Mouse (Mus musculus): ENCODE measurements around the gene Dlx4. TPM values are rescaled to one million over a fixed set of nuclear protein-coding genes. Genes with fewer than 3 reads are reported as not detected.

The Dlx4 gene
- polyA plus RNA-seq, 1 experiment, result not detected

GRCm38 (mm10) chr11:95144091-95144945 is 1.7 kb downstream of the Dlx4 start:
- peaks cover 99% of the 10 kb centered on the region for H3K27me3 ChIP-seq (replicated peaks)

GRCm38 (mm10) chr11:95143663-95144062 is 2.4 kb downstream of the Dlx4 start:
- no peak overlapping the region for H3K4me3 ChIP-seq (replicated peaks)
- H3K9me3 ChIP-seq, result peaks cover under 1% of the 10 kb centered on the region; the same call in 1 of the 2 replicates
- H3K4me1 ChIP-seq, result peaks cover 32% of the 10 kb centered on the region
- peaks cover 99% of the 10 kb centered on the region for H3K27me3 ChIP-seq (replicated peaks)
- no peak for TF ChIP-seq FLI1 (IDR thresholded peaks at IDR 0.05; ENCODE audit: low read length)
- no peak for TF ChIP-seq GATA1 (IDR thresholded peaks at IDR 0.05; ENCODE audit: borderline replicate concordance, low read length)
- H3K36me3 ChIP-seq (replicated peaks; ENCODE audit: low read length), result no peaks in the 10 kb centered on the region

More at GRCm38 (mm10) chr11:95144091-95144945, 1.7 kb downstream of the Dlx4 start:
- H3K36me3 ChIP-seq (replicated peaks; ENCODE audit: low read length), result no peaks in the 10 kb centered on the region
- peaks cover 34% of the 10 kb centered on the region for H3K4me1 ChIP-seq
- peaks cover 3% of the 10 kb centered on the region; the same call in 1 of the 2 replicates for H3K9me3 ChIP-seq
- H3K4me3 ChIP-seq (replicated peaks), result peak overlapping the region; percentile 90
- TF ChIP-seq GATA1 (IDR thresholded peaks at IDR 0.05; ENCODE audit: borderline replicate concordance, low read length) (no peak), FLI1 (IDR thresholded peaks at IDR 0.05; ENCODE audit: low read length) (no peak)

DNA sequence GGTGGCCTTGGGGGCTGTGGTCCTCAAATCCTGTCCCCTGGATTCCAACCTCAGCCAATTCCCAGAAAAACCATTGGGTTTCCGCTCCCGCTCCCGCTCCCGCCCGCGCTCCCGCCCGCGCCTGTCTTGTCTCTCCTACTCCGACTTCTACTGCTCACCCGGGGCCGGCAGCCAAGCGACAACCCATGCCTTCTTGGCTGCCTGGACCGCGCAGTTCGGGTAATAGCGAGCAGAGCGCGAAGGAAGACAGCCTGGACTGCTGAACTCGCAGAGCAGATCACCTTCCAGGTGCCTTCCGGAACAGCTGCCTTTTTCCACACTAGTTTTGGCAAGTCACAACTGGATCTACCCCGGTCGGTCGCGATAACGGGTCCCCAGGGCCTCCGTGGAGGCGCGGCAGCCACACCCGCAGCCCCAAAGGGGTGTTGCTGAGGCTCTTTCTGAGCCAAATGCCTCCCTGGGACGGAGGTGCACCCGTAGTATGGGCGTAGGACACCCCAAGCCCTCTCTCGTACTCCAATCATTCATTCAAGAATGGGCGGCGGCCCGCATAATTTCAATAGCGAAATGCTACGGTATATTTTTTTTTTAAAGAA is 3.0 kb downstream of the Dlx4 start:
- Histone ChIP-seq H3K27me3 (replicated peaks) (peaks cover 99% of the 10 kb centered on the region), H3K9me3 (no peaks in the 10 kb centered on the region), H3K4me3 (replicated peaks) (peak overlapping the region; percentile 59), H3K36me3 (replicated peaks; ENCODE audit: low read length) (no peaks in the 10 kb centered on the region), H3K4me1 (peaks cover 31% of the 10 kb centered on the region)
- TF ChIP-seq FLI1 (IDR thresholded peaks at IDR 0.05; ENCODE audit: low read length) (no peak), GATA1 (IDR thresholded peaks at IDR 0.05; ENCODE audit: borderline replicate concordance, low read length) (no peak)

DNA sequence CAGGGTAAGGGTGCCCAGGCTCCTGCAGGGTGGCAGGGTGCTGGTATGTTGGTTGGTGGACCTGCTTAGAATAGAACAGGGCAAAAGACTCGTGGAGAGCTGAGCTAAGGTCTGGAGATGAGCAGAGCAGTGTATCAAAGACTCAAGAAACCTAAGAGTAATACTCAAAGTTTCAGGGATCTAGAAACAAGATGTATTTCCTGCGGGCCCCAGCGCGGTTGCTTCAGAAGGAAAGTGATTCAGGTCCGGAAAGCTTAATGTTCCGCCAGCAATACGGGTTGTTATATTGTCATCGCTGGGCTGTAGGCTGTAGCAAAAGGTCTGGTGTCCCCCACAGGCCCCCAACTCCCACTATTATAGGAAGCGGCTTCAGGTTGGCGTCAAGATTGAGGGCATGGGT is 3.8 kb downstream of the Dlx4 start:
- Histone ChIP-seq H3K9me3 (no peaks in the 10 kb centered on the region), H3K36me3 (replicated peaks; ENCODE audit: low read length) (no peaks in the 10 kb centered on the region), H3K27me3 (replicated peaks) (peaks cover 99% of the 10 kb centered on the region), H3K4me1 (peaks cover 31% of the 10 kb centered on the region), H3K4me3 (replicated peaks) (no peak overlapping the region)
- TF ChIP-seq GATA1 (IDR thresholded peaks at IDR 0.05; ENCODE audit: borderline replicate concordance, low read length), result no peak
- no peak for TF ChIP-seq FLI1 (IDR thresholded peaks at IDR 0.05; ENCODE audit: low read length)

GRCm38 (mm10) chr11:95139871-95140270 is 6.2 kb downstream of the Dlx4 start:
- no peak for TF ChIP-seq GATA1 (IDR thresholded peaks at IDR 0.05; ENCODE audit: borderline replicate concordance, low read length)
- H3K27me3 ChIP-seq (replicated peaks), result peaks cover 99% of the 10 kb centered on the region
- H3K9me3 ChIP-seq, result no peaks in the 10 kb centered on the region
- no peaks in the 10 kb centered on the region for H3K36me3 ChIP-seq (replicated peaks; ENCODE audit: low read length)
- no peak overlapping the region for H3K4me3 ChIP-seq (replicated peaks)
- H3K4me1 ChIP-seq, result peaks cover 15% of the 10 kb centered on the region

GRCm38 (mm10) chr11:95137281-95137680 is 8.8 kb downstream of the Dlx4 start:
- Histone ChIP-seq H3K27me3 (replicated peaks) (peaks cover 94% of the 10 kb centered on the region), H3K36me3 (replicated peaks; ENCODE audit: low read length) (no peaks in the 10 kb centered on the region), H3K4me1 (no peaks in the 10 kb centered on the region), H3K9me3 (no peaks in the 10 kb centered on the region), H3K4me3 (replicated peaks) (no peak overlapping the region)
- TF ChIP-seq FLI1 (IDR thresholded peaks at IDR 0.05; ENCODE audit: low read length), result no peak
- TF ChIP-seq GATA1 (IDR thresholded peaks at IDR 0.05; ENCODE audit: borderline replicate concordance, low read length), result no peak

DNA sequence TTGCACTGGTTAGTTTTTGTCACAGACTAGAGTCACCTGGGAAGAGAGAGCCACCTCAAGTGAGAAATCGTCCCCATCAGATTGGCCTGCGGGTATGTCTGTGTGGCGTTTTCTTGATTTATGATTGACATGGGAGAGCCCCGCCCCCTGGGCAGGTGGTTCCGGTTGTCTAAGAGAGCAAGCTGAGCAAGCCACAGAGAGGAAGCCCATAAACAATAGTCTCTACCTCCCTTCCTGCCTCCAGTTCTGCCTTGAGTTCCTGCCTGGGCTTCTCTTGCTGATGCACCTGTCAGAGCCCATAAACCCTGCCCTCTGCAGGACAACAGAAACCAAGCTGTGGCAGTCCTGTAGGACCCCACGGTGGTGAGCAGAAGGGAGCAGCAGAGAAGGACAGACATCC is 12.7 kb downstream of the Dlx4 start:
- H3K9me3 ChIP-seq, result no peaks in the 10 kb centered on the region
- no peak for TF ChIP-seq FLI1 (IDR thresholded peaks at IDR 0.05; ENCODE audit: low read length)
- TF ChIP-seq GATA1 (IDR thresholded peaks at IDR 0.05; ENCODE audit: borderline replicate concordance, low read length), result no peak
- no peaks in the 10 kb centered on the region for H3K36me3 ChIP-seq (replicated peaks; ENCODE audit: low read length)
- peaks cover 87% of the 10 kb centered on the region for H3K27me3 ChIP-seq (replicated peaks)
- no peaks in the 10 kb centered on the region for H3K4me1 ChIP-seq
- H3K4me3 ChIP-seq (replicated peaks), result no peak overlapping the region

DNA sequence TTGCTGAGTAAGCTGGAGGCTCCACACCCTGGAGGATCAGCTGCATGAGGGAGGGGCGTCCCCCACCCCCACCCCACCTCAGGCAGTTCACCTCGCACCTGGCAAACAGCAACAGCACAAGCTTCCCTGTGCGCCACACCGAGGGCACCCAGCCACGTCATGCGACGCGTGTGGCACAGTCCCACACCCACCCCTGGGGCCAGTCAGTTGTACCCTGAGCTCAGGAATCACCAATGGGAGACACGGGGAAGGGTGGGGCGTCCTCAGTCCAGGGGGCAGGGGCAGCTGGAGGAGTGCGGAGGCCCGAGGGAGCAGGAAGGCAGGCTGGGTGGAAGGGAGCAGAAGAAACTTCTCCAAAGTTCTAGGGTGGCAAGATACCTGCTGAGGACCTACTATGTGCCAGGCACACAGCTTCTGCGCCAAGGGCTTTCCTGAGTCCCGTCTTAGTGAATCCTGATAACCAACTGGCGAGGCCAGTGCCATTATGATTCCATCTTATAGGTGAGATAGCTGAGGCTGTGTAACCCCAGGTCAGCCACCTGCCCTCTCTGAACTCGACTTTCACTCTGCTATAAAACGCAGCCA is 15.3 kb downstream of the Dlx4 start:
- Histone ChIP-seq H3K9me3 (no peaks in the 10 kb centered on the region), H3K4me1 (peaks cover 8% of the 10 kb centered on the region), H3K4me3 (replicated peaks) (no peak overlapping the region), H3K27me3 (replicated peaks) (peaks cover 85% of the 10 kb centered on the region), H3K36me3 (replicated peaks; ENCODE audit: low read length) (no peaks in the 10 kb centered on the region)
- TF ChIP-seq FLI1 (IDR thresholded peaks at IDR 0.05; ENCODE audit: low read length) (no peak), GATA1 (IDR thresholded peaks at IDR 0.05; ENCODE audit: borderline replicate concordance, low read length) (no peak)

- Histone ChIP-seq H3K36me3 (replicated peaks; ENCODE audit: low read length) (no peaks in the 10 kb centered on the region), H3K4me1 (peaks cover 8% of the 10 kb centered on the region), H3K9me3 (no peaks in the 10 kb centered on the region), H3K4me3 (replicated peaks) (no peak overlapping the region), H3K27me3 (replicated peaks) (peaks cover 86% of the 10 kb centered on the region)
- TF ChIP-seq GATA1 (IDR thresholded peaks at IDR 0.05; ENCODE audit: borderline replicate concordance, low read length) (no peak), FLI1 (IDR thresholded peaks at IDR 0.05; ENCODE audit: low read length) (no peak)
These were observed 17.7 kb downstream of the Dlx4 start for GRCm38 (mm10) chr11:95128359-95128758.
